Mouse (Mus musculus) CH12.LX (cell line): ENCODE data around the gene Nsun5. TPM values are rescaled to one million over a fixed set of nuclear protein-coding genes. Genes with fewer than 3 reads are reported as not detected.

Source experiments
- polyA plus RNA-seq: library from polyadenylated mRNA; unstranded; fragments of >175 nt; gene quantifications from 2 replicates; pipeline ENCODE4 v1.2.1, GENCODE M21; 2012; ENCODE audit warnings: low read depth; ENCODE audit not compliant: insufficient read length
- total RNA-seq, 2 experiments: library from RNA; depleted of rRNA; stranded (reverse); fragments of 300-350 nt in 1 of 2; fragments of >200 nt in 1 of 2; gene quantifications; 2 replicates each; pipeline ENCODE4 v1.2.3; 2012 to 2014

The Nsun5 gene
- total and polyA plus RNA-seq, 3 experiments, result 27.6 to 36.6 (median 30.9) TPM

Other genes with a start within 250 kb of the Nsun5 start
- gene Tbl2, start 220.3 kb upstream of the Nsun5 start, total RNA-seq (2012; rRNA removed), result 26.3 and 31.9 TPM in 2 replicates
- 20.0 and 21.7 TPM in 2 replicates for gene Tbl2, start 220.3 kb upstream of the Nsun5 start, total RNA-seq (2014; rRNA removed)
- gene Tbl2, start 220.3 kb upstream of the Nsun5 start, polyA plus RNA-seq, result 24.8 and 25.2 TPM in 2 replicates
- 20.1 and 22.0 TPM in 2 replicates for gene Bcl7b, start 201.7 kb upstream of the Nsun5 start, total RNA-seq (2012; rRNA removed)
- gene Bcl7b, start 201.7 kb upstream of the Nsun5 start, total RNA-seq (2014; rRNA removed), result 21.6 and 24.1 TPM in 2 replicates
- 40.8 and 43.6 TPM in 2 replicates for gene Bcl7b, start 201.7 kb upstream of the Nsun5 start, polyA plus RNA-seq
- gene Baz1b, start 182.7 kb upstream of the Nsun5 start, total RNA-seq (2012; rRNA removed), result 60.0 and 72.9 TPM in 2 replicates
- 53.3 and 56.4 TPM in 2 replicates for gene Baz1b, start 182.7 kb upstream of the Nsun5 start, total RNA-seq (2014; rRNA removed)
- gene Baz1b, start 182.7 kb upstream of the Nsun5 start, polyA plus RNA-seq, result 84.9 and 85.4 TPM in 2 replicates
- not detected in 2 replicates for gene Fzd9, start 118.7 kb upstream of the Nsun5 start, total RNA-seq (2012; rRNA removed)
- not detected in 2 replicates for gene Fzd9, start 118.7 kb upstream of the Nsun5 start, total RNA-seq (2014; rRNA removed)
- gene Fzd9, start 118.7 kb upstream of the Nsun5 start, polyA plus RNA-seq, result not detected in 2 replicates
- not detected in 2 replicates for gene Fkbp6, start 19.9 kb upstream of the Nsun5 start, total RNA-seq (2012; rRNA removed)
- not detected in 2 replicates for gene Fkbp6, start 19.9 kb upstream of the Nsun5 start, total RNA-seq (2014; rRNA removed)
- not detected in 2 replicates for gene Fkbp6, start 19.9 kb upstream of the Nsun5 start, polyA plus RNA-seq
- not detected in 2 replicates for gene Trim50, start 16.7 kb upstream of the Nsun5 start, total RNA-seq (2012; rRNA removed)
- not detected in 2 replicates for gene Trim50, start 16.7 kb upstream of the Nsun5 start, total RNA-seq (2014; rRNA removed)
- gene Trim50, start 16.7 kb upstream of the Nsun5 start, polyA plus RNA-seq, result not detected in 2 replicates
- gene Pom121, start 24.6 kb downstream of the Nsun5 start, total RNA-seq (2012; rRNA removed), result 9.8 and 10.4 TPM in 2 replicates
- 2.4 and 3.4 TPM in 2 replicates for gene Pom121, start 24.6 kb downstream of the Nsun5 start, total RNA-seq (2014; rRNA removed)
- gene Pom121, start 24.6 kb downstream of the Nsun5 start, polyA plus RNA-seq, result 37.5 and 54.0 TPM in 2 replicates
- 6.3 and 6.4 TPM in 2 replicates for gene Hip1, start 175.2 kb downstream of the Nsun5 start, total RNA-seq (2012; rRNA removed)
- 1.8 and 2.2 TPM in 2 replicates for gene Hip1, start 175.2 kb downstream of the Nsun5 start, total RNA-seq (2014; rRNA removed)
- 3.4 and 3.6 TPM in 2 replicates for gene Hip1, start 175.2 kb downstream of the Nsun5 start, polyA plus RNA-seq
- not detected in 2 replicates for gene Ccl26, start 193.6 kb downstream of the Nsun5 start, total RNA-seq (2012; rRNA removed)
- not detected in 2 replicates for gene Ccl26, start 193.6 kb downstream of the Nsun5 start, total RNA-seq (2014; rRNA removed)
- gene Ccl26, start 193.6 kb downstream of the Nsun5 start, polyA plus RNA-seq, result not detected in 2 replicates
- gene Ccl24, start 203.1 kb downstream of the Nsun5 start, total RNA-seq (2012; rRNA removed), result not detected in 2 replicates
- not detected in 2 replicates for gene Ccl24, start 203.1 kb downstream of the Nsun5 start, total RNA-seq (2014; rRNA removed)
- not detected in 2 replicates for gene Ccl24, start 203.1 kb downstream of the Nsun5 start, polyA plus RNA-seq